Mouse (Mus musculus): ENCODE measurements around the gene Slc27a4. TPM values are rescaled to one million over a fixed set of nuclear protein-coding genes. Genes with fewer than 3 reads are reported as not detected.

Gene Slc27a4
- polyA plus RNA-seq, 1 experiment from 2014 or later: 18.6 TPM

Small RNA genes within 50 kb of the gene (microRNA-seq; reads per million reads assigned to microRNA genes)
- gene Mir219a-2 (not detected), gene Mir219b (not detected)

Other genes starting within 250 kb of the Slc27a4 start
- gene Rapgef1, start 182.9 kb upstream of the Slc27a4 start, polyA plus RNA-seq (2015; fragmentation: Nextera tagmentation; extraction: Ambion mirVana): 17.8 and 19.2 TPM in 2 replicates
- gene Gm13420, start 50.9 kb upstream of the Slc27a4 start, polyA plus RNA-seq (2015; fragmentation: Nextera tagmentation; extraction: Ambion mirVana): not detected in 2 replicates
- 0.72 TPM in 1 of 2 replicates, not detected in the other for gene Gm13547, start 43.3 kb upstream of the Slc27a4 start, polyA plus RNA-seq (2015; fragmentation: Nextera tagmentation; extraction: Ambion mirVana)
- 30.4 and 33.5 TPM in 2 replicates for gene Coq4, start 15.1 kb upstream of the Slc27a4 start, polyA plus RNA-seq (2015; fragmentation: Nextera tagmentation; extraction: Ambion mirVana)
- gene Trub2, start 14.1 kb upstream of the Slc27a4 start, polyA plus RNA-seq (2015; fragmentation: Nextera tagmentation; extraction: Ambion mirVana): 43.4 and 49.7 TPM in 2 replicates
- gene Urm1, start 17.4 kb downstream of the Slc27a4 start, polyA plus RNA-seq (2015; fragmentation: Nextera tagmentation; extraction: Ambion mirVana): 18.7 and 20.1 TPM in 2 replicates
- gene Cercam, start 66.5 kb downstream of the Slc27a4 start, polyA plus RNA-seq (2015; fragmentation: Nextera tagmentation; extraction: Ambion mirVana): 5.8 and 7.7 TPM in 2 replicates
- 77.4 and 91.8 TPM in 2 replicates for gene Odf2, start 86.6 kb downstream of the Slc27a4 start, polyA plus RNA-seq (2015; fragmentation: Nextera tagmentation; extraction: Ambion mirVana)
- gene Gle1, start 132.8 kb downstream of the Slc27a4 start, polyA plus RNA-seq (2015; fragmentation: Nextera tagmentation; extraction: Ambion mirVana): 82.5 and 83.3 TPM in 2 replicates
- gene Sptan1, start 162.9 kb downstream of the Slc27a4 start, polyA plus RNA-seq (2015; fragmentation: Nextera tagmentation; extraction: Ambion mirVana): 157 and 178 TPM in 2 replicates
- gene Wdr34, start 246.2 kb downstream of the Slc27a4 start, polyA plus RNA-seq (2015; fragmentation: Nextera tagmentation; extraction: Ambion mirVana): 50.8 and 57.2 TPM in 2 replicates